Mouse (Mus musculus) right cerebral cortex, postnatal 4 days (tissue): ENCODE measurements around the gene Wtap.
A peak's percentile ranks its signal among the peaks of the same experiment; 100 is the strongest.
"Not testable (repeated sequence)": the region's sequence is repeated elsewhere in the genome, so short reads cannot be mapped to it uniquely, and the experiment has no call there.

ENCODE experiments used
- DNase-seq: peaks from one replicate; pipeline ENCODE4 v3.0.0-alpha.2; 2022

Gene Wtap

GRCm38 (mm10) chr17:12960331-12960873, 33.6 kb downstream of the Wtap start, which contains the start of gene Acat2:
Gene Acat2 (minus strand): TSS chr17:12960747.
- peak; percentile 91 for DNase-seq

DNA sequence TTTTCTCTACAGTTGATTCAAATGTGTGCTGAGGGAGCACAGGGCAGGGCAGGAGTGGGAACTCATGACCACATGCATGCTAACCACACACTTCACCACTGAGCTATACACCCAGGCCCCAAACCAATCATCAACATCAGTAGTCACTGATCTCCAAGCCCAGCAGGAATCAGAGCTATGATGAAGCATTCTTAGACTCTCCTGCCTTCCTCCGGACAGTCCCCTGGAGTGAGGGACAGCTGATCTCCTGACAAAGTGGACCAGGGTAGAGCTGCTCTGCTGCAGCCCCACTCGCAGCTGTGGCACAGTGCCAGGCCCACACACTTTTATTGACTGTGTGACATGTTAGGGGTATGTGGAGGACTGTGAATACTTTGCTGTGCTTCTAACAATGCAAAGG, 34.6 kb downstream of the Wtap start:
- DNase-seq: not testable (repeated sequence)

GRCm38 (mm10) chr17:12956664-12957063, 37.3 kb downstream of the Wtap start:
- DNase-seq: no peak

GRCm38 (mm10) chr17:12949669-12950068, 44.3 kb downstream of the Wtap start:
- no peak for DNase-seq

DNA sequence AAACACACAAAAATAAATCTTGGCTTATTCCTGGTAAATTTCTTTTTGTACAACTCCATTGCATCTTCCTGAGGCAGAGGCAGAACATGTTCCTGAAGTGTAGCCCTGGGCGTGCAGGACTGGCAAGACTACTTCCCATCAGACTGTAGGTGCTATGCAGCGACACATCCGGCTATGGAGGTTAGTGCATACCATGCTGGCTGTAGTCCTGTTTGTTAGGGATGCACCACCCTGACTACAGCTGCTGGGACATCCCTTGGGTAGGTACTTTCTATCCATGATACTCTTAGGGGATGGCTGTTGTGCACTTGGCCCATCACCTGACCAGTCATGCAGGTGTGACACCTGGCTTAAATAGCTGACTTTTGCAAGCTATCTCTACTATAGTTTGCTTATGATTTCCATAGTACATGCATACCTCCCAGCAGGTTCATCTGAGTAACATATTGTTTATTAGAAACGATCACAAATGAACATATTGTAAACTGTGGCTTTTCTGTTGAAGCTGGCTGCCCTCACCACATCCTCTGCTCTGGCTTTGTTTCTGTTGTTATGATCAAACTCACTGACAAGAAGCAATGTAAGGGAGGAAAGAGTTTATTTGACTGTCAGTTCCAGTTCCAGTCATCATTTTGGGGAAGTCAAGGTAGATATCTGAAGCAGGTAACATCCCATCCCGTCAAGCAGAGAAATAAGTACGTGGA, 51.4 kb downstream of the Wtap start:
- DNase-seq: no peak

DNA sequence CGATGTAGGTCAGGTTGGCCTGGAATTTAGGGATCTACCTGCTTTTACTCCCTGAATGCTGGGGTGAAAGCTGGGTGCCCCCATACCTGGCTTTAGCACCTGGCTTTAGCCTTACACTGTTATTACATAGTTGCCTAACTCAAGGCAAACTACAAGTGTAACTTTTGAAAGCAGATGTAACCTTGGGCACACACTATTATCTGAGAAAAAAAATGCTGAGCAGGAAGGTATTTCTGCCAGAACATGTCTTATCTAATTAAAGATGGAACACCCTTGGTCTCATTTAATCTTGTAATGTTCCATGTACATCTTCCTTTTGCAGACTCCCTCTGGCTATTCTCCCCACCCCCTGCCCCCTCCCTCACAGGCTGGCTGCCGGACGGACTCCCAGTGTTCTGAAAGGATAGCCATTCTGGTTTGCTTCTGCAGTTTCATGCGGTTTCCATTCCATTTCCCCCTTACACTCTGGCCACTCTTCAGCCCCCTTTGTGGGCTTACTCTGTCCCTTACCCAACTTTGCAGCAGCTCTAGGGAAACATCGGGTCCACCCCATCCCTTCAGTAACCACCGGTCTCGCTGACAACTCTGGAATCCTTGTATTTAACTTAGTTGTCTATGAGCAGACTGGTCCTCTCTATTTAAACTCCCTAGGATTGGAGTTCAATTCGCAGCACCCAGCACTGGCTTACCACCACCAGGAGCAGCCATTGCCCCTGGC, 52.3 kb downstream of the Wtap start:
- no peak for DNase-seq

DNA sequence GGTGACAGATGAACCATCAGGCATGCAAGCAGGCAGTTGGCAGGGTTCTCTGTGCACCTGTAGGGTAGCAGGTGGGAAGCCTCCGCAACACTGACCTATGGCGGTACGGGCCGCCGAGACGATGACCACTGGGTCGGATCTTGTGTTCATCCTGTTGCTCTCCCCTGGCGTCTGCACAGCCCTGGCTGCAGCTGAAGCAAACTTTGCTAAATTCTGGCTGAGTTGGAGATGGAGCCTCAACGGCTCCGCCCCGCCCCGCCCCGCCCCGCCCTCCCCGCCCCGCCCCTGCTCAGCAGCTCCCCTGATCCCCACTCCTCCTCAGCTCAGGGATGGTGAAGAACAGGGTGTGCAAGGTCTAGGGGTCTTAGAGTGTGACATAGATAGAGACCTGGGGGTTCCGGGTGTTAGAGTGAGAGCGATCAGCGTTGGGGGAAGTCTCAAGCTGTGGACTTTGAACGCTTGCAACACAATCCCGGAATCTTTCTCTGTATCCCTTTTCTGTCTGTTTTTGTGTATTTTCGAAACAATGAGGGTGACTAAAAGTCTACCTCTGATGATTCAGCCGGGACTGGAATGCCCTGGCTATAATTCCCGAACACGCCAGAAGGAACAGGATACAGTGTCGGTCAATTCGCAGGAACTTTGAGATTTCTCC, 53.7 kb downstream of the Wtap start, which contains the start of gene Acat3:
Acat3 (minus strand) TSS at position 450 of the 655 bp plus-strand sequence.
- DNase-seq: no peak

DNA sequence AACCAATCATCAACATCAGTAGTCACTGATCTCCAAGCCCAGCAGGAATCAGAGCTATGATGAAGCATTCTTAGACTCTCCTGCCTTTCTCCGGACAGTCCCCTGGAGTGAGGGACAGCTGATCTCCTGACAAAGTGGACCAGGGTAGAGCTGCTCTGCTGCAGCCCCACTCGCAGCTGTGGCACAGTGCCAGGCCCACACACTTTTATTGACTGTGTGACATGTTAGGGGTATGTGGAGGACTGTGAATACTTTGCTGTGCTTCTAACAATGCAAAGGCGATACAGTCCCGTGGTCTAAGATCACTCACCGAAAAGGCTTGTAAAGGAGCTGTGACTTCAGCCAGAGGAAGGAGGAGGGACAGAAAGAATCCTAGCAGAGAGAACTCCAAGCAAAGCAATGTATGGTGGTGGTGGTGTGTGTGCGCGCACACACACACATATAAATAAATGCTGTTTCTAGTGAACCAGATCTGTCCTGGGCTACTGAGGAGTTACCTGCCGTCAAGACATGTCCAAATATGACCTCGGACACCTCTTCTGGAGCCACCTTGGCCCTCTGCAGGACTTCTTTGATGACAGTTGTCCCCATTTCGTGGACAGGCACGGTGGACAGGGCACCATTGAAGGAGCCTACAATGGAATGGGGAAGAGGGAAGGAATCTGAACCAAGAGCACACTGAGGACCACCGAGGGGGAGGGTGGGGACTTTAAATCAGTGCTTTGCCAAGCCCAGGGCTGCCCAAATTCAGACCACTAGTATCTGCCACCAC, 54.4 kb downstream of the Wtap start:
- DNase-seq: not testable (repeated sequence)

- DNase-seq: no peak
These were observed 55.9 kb downstream of the Wtap start for GRCm38 (mm10) chr17:12938077-12938476.

DNA sequence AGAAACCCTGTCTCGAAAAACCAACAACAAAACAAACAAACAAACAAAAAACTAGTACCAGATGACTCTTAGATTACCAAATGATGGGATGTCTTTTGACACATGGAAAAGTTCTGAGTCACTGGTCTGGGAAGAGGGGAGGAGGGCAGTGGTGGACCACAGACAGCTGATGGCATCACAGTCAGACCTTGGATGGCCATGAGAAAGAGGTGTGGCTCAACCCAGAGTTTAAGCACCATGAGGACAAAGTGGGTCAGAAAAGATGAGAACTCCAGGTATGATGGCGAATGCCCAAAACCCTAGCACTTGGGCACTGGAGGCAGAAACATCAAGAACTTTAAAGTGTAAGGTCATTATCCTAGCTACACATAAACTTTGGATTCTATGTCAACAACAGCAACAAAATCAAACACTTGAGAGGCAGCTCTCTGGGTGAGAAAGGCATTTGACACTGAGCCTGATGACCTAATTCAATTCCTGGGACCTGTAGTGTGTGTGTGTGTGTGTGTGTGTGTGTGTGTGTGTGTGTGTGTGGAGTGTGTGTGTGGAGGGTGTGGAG, 56.5 kb downstream of the Wtap start:
- DNase-seq: no peak

DNA sequence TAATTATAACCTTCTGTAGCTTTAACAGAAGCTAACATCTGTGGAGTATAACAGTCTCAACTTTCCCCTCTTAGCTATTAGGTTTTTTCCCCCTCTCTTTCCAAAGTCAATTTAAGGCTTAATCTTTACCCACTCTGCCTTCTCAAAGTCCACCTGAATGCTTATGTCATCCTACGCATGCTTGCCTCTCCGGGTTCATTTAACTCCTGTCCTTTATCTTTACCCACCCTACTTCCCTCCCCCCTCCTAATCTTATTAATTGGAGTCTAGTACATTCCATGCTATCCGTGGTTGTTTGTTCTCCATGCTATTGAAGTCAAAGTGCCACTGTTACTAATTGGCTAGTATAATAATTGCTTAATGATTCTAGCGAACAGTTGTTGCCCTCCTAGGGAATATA, 58.2 kb downstream of the Wtap start:
- no peak for DNase-seq

DNA sequence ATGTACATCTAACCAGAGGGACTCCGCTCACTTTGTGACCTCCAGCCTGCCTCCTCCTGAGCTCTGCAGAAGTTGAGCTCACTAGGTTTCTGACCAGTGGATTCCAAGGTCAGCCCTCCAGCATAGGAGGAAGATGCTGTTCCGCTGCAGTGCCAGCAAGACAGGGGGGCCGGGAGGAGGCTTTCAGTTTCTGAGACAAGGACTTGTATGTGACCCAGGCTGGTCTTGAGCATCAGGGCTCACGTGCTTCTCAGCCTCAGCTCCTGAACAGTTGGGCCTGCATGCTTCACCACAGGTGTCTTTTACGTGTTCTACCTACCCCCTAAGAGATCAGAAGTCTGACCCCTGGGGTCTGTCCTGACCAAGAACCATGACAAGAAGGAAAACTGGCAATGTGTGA, 62.4 kb downstream of the Wtap start:
- not testable (repeated sequence) for DNase-seq

- DNase-seq: no peak
These were observed 68.2 kb downstream of the Wtap start for GRCm38 (mm10) chr17:12925703-12926180.

DNA sequence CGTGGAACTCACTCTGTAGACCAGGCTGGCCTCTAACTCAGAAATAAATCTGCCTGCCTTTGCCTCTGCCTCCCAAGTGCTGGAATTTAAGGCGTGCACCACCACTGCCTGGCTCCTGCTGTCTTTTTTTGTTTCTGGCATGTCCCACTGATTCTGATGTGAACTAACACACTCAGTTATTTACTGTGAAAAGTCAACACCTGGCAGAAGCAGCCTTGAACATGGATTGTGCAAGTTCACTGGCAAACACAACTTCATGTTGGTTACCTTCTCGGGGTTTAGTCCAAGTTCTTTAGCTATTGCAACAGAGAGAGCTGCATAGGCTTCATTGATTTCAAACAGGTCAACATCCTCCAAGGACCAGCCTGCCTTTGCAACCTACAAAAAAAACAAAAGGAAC, 69.0 kb downstream of the Wtap start:
- no peak for DNase-seq

DNA sequence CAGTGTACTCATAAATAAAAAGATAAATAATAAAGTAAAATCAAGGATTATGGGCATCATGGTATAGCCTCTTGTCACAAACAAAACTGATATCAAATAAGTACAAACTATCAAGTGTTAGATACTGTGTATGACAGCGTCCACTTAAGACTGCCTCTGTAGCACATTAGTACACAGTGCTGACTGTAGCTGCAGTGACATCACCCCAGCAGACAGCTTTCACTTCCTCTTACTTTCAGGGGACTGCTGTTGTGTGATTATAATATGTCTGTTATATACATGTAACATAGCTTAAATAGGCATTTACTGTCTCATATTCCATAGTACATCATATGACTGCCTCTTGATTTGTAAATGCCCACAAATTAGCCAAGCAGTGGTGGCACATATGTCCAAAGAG, 72.9 kb downstream of the Wtap start:
- DNase-seq: no peak
